Mouse (Mus musculus): ENCODE results near the gene Fars2. TPM values are rescaled to one million over a fixed set of nuclear protein-coding genes. Genes with fewer than 3 reads are reported as not detected.

Fars2 gene
- total RNA-seq, 4 experiments from 2014 or later: 31.9 to 45.2 (median 36.4) TPM

- DNase-seq (ENCODE audit: low spot score in 2 of 2): no peak
Observed at GRCm38 (mm10) chr13:36728509-36728908, 611.3 kb downstream of the Fars2 start.

- no peak for DNase-seq (ENCODE audit: low spot score in 2 of 2)
Observed at GRCm38 (mm10) chr13:36729731-36730340, 612.6 kb downstream of the Fars2 start.

DNA sequence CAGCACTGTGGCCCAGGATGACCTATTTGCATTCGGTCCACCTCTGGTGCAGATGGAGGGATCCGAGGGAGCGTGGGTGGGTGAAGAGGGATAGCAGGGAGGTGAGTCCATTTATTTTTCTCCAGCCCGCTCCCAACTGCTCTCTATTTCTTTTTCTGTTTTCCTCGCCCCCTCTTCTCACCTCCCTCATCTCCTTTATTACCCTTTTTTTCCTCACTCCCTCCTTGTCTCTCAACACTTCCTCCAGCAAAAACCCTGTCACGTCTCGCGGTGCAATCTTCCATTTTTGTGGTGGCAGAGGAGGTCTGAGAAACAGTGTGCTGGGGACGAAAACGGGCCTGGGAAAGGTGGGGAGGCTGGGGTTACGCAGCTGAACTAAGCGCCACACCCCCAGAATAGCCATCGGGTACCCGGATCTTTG lies 613.1 kb downstream of the Fars2 start:
- DNase-seq (ENCODE audit: low spot score in 2 of 2): no peak

GRCm38 (mm10) chr13:36731016-36731930 lies 614.1 kb downstream of the Fars2 start:
- no peak for DNase-seq (ENCODE audit: low spot score in 2 of 2)

DNA sequence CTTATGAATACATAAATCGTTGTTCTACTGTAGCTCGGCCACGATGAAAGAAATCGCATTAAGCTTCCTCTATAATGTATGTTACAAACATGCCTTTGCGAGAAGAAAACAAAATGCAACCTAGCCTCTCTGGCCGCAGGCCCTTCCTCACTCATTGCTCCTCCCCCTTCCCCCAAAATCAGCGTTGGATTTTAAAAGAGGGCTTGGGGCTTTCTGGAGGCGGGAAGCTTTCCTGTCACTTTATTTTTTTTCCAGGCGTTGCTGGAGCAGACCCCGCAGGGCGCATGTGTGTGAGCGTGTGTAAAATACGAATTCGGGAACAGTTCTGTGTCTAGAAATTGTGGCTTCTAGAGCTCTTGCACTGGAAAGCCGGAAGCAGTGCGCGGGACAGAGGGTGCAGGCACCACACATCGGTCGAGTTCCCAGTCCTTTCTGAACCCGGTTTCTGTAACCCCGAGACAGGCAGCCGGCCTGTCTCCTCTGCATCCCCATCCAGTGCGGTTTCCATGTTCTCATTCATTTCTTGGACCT lies 614.8 kb downstream of the Fars2 start:
- DNase-seq (ENCODE audit: low spot score in 2 of 2): no peak

DNA sequence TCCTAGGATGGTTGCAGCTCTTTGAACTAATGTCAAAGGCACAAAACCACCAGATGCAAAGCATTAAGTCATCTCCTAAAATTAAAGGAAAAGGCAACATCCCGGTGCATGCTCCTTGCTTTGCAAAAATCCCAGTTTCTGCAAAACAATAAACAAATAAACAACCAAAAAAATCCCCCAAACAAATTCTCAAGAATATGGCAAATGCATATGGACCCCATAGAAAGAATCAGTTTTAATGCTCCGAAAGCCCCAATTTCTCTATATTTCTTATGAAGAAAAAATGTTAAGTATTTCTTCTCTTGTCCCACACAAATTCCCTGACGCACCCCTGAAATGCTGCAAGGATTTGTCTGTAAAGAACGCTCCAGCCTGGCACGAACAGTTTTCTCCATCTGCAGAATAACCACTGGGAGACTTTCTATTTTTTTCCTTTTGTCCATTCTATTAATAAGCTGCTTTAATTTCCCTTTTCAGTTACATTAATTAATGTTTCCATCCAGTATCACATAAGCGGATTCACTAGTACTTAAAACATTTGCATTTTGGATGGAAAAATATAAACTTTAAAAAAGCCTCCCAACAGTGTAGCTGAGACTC lies 615.8 kb downstream of the Fars2 start:
- no peak for DNase-seq (ENCODE audit: low spot score in 2 of 2)

DNA sequence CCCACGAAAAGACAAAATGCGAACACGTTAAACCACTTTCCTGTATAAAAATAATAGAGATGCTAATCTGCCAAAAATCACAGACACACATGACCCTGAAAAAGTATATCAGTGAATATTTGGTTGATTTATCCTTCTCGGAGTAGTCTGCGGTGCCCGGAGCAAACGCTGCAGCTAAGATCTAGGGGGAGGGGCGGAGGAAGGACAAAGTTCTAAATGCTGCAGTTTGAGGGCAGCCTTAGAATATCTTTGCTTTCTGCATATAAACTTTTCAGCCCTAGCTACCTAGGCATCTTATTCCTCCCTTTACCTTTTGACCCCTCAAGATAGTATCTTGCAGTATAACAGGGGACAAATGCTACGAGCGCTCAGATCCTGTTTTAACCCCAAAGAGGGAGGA lies 616.4 kb downstream of the Fars2 start:
- no peak for DNase-seq (ENCODE audit: low spot score in 2 of 2)

- DNase-seq (ENCODE audit: low spot score in 2 of 2): no peak
Observed at GRCm38 (mm10) chr13:36733989-36734690, 616.9 kb downstream of the Fars2 start.

DNA sequence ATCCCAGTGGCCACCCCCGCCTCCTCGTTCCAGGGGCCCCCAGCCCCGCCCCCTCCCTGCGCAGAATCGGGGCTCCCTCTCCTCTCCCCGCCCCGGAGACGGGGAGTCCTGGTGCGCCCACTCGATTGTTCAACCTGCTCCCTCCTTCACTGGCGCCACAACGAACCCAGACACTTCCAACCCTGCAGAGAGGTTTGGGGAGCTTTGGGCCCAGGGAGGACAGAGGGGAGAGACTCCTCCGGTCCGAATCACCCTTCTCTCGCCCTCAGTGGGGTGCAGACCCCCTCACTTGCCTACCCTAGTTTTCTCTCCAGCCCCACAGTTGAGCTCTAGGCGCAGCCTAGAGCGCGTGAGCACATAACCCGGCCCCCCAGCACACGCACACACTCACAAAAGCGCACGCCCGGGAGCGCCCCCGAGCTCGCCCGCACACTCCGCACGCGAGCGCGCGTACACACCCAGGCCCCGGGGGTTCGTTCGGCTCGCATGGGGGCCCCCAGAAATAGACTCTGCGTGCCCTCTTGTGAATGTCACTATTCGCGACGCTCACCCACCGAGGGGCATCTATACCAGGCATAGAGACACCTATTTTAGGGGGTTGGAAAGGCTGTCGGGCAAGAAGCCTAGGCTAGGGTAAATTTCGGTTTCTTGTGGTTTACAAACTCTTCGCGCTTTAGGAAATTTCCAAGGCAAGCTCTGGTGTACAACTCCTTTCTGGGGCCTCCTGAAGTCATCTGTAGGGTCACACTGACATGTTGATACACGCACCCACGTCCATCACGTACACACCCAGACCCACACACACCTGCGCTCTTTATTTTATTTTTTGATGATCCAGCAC lies 617.7 kb downstream of the Fars2 start, which contains the start of gene Nrn1:
Gene Nrn1, minus strand, starts transcription at position 401 of the 841 bp plus-strand sequence.
- no peak for DNase-seq (ENCODE audit: low spot score in 2 of 2)

DNA sequence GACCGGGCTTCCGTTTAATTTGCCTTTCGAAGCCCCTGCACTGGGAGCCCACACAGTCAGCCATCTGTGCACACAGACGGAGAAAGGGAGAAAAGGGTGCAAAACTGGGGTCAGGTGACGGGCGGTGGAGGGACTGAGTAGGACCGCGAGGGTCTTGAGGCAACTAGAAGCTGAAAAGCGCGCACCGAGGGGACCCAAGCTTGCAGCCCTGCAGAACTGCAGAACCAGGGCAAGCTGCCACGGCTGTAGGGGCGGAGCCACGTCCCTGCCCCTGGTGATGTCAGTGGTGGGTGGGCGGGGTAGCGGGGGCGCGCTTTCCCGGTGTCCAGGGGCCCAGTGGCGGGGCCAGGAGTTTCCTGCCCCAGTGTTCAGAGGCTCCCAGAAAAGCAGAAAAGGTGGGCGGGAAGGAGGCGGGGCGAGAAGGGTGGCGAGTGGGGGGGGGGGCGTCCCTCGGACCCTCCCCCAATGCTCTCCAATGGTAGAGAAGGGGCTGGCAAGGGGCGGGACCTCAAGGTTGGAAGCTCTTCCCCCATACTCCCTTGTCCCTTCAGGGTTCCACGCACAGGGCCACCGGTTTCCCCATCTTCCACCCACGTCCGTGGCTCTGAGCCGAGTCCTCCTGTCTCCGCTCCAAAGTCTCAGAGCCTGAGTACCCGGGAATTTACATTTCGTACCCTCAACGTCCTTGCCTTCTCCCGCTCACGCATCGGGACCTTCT lies 618.8 kb downstream of the Fars2 start:
- DNase-seq (ENCODE audit: low spot score in 2 of 2): peak in 1 of 2 experiments; percentile 71

DNA sequence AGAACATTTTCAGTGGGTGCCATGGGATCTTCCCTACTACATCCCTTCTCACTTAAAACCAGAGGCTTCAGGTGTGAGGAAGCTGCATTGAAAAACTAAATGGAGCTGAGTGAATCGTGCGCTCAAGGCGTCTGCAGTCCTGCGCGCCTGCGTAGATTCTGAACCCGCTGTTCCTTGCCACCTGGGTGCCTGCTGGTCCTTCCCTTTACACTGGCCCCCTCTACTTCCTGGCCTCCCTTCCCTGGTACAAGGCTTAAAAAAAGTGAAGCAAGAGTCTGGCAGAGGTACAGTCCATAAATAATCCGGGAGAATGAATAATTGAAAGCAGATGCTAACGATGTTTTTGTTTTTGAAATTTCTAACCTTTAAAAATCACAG lies 619.4 kb downstream of the Fars2 start:
- no peak for DNase-seq (ENCODE audit: low spot score in 2 of 2)

- no peak for DNase-seq (ENCODE audit: low spot score in 2 of 2)
Observed at GRCm38 (mm10) chr13:36750056-36750455, 632.8 kb downstream of the Fars2 start.

DNA sequence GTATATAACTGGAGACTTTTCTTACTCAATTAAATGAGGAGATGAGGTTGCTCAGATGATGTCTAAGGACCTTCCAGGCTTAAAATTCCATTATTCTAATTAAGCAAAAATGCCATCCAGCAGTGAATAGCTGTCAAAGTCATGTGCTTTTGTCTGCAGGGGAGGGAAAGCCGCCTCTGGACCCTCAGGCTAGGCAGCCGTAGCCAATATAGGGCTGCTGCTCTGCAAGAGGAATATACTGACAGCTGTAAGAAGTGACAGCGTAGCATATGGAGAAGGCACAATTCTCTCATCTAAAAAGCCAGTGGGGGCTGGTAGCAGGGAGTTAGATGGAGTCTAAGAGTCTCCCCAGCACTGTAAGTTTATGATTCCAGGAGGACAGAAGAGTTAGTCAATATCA lies 634.6 kb downstream of the Fars2 start:
- no peak for DNase-seq (ENCODE audit: low spot score in 2 of 2)

DNA sequence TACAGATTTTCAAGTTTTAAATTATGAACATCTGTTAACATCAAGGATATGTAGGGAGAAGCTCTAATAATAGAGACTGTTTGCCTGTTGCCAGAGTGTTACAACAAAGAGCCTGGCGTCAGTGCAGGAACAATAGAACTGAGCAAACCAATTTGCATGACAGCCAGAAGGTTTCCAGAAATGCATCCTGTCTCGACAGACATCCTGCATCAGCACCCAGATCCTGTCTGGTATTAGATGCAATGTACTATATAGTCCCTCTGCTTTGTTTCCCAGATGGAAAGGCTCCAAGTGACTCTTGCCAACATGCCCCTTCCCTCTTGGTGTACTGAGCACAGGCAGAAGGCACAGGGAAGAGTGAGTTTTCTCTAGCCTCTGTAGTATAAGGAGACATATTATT lies 649.6 kb downstream of the Fars2 start:
- peak; percentile 23 to 42 for DNase-seq (ENCODE audit: low spot score in 2 of 2)

Other genes with a start within 250 kb of the Fars2 start
- 1 to 10 TPM; 5.5 to 9.1 (median 7.6) TPM for gene Rpp40, start 211.1 kb upstream of the Fars2 start, total RNA-seq (2022)
- gene Ppp1r3g, start 158.6 kb upstream of the Fars2 start, total RNA-seq (2022): 10 to 100 TPM in 1 of 4 experiments, 1 to 10 TPM in 3; 8.7 to 10.9 (median 9.6) TPM
- gene Lyrm4, start 114 bp downstream of the Fars2 start, total RNA-seq (2022): 10 to 100 TPM; 19.2 to 21.0 (median 19.7) TPM